8 mouse cellular contexts compared by ENCODE assay signal in genomic region chr4:41136454-41136805, GRCm38 (mm10). TPM values are rescaled to one million over a fixed set of nuclear protein-coding genes. Genes with fewer than 3 reads are reported as not detected.
DNase-seq lines count a peak whose midpoint lies in the region; ATAC-seq and TF ChIP-seq lines count a peak whose summit lies in the region.

No protein-coding gene starts in this region.

- no peaks in the 10 kb centered on the region for H3K27me3 ChIP-seq in hindbrain, postnatal 0 days (ENCODE audit: insufficient read depth, low read length)
- no peaks in the 10 kb centered on the region for H3K27me3 ChIP-seq in liver, postnatal 0 days (ENCODE audit: insufficient read depth, low read length)

- peak; percentile 10 to 25 for DNase-seq in frontal cortex, adult 2 months (ENCODE audit: extremely low spot score in 1 of 2, low spot score in 1 of 2)
- DNase-seq in frontal cortex, postnatal 14 days (ENCODE audit: low spot score in 2 of 2): no peak
- no peak for DNase-seq in brain, embryonic 14.5 days (ENCODE audit: low read depth)
- DNase-seq in forelimb bud, embryonic 11.5 days (ENCODE audit: low read depth, low spot score): peak; percentile 30
- DNase-seq in hindbrain, postnatal 0 days (ENCODE audit: low spot score): no peak
- peak; percentile 63 for DNase-seq in liver, postnatal 0 days
- DNase-seq in ovary, postnatal 36 days (ENCODE audit: low spot score): peak; percentile 62
- DNase-seq in urinary bladder, postnatal 10 days (ENCODE audit: low spot score): no peak

- H3K9me3 ChIP-seq in hindbrain, postnatal 0 days (ENCODE audit: low read length): no peaks in the 10 kb centered on the region
- no peaks in the 10 kb centered on the region for H3K9me3 ChIP-seq in liver, postnatal 0 days (ENCODE audit: low read length)

- peak overlapping the region; percentile 86 for H3K4me2 ChIP-seq in hindbrain, postnatal 0 days (ENCODE audit: low read depth, low read length)
- H3K4me2 ChIP-seq in liver, postnatal 0 days (ENCODE audit: low read depth, low read length): peak overlapping the region; percentile 71

- H3K9ac ChIP-seq in hindbrain, postnatal 0 days (replicated peaks; ENCODE audit: low read length): peak overlapping the region; percentile 99
- peak overlapping the region; percentile 99 for H3K9ac ChIP-seq in liver, postnatal 0 days (replicated peaks)

- no peaks in the 10 kb centered on the region for H3K4me1 ChIP-seq in hindbrain, postnatal 0 days (ENCODE audit: insufficient read depth, low read length)
- peaks cover 38% of the 10 kb centered on the region for H3K4me1 ChIP-seq in liver, postnatal 0 days (ENCODE audit: insufficient read depth)

- peak overlapping the region; percentile 99 for H3K4me3 ChIP-seq in hindbrain, postnatal 0 days (ENCODE audit: low read length)
- peak overlapping the region; percentile 92 for H3K4me3 ChIP-seq in liver, postnatal 0 days (ENCODE audit: low read depth, low read length)

- peak; percentile 33 for ATAC-seq in hindbrain, postnatal 0 days
- peak; percentile 52 for ATAC-seq in liver, postnatal 0 days

- peaks cover 7% of the 10 kb centered on the region; the same call in 1 of the 2 replicates for H3K36me3 ChIP-seq in hindbrain, postnatal 0 days (ENCODE audit: insufficient read depth, low read length)
- H3K36me3 ChIP-seq in liver, postnatal 0 days (replicated peaks; ENCODE audit: insufficient read depth, low read length): peaks cover 24% of the 10 kb centered on the region

- no peak for TF ChIP-seq CTCF in brain, embryonic 14.5 days (IDR thresholded peaks at IDR 0.05; ENCODE audit: borderline replicate concordance, extremely low read depth, insufficient read depth, insufficient read length)
- no peak for TF ChIP-seq CTCF in hindbrain, postnatal 0 days (IDR thresholded peaks at IDR 0.05; ENCODE audit: low read depth)
- TF ChIP-seq CTCF in liver, postnatal 0 days (IDR thresholded peaks at IDR 0.05; ENCODE audit: low read depth): no peak

- WGBS in hindbrain, postnatal 0 days: 1% methylated on average over 4 of the region's 4 CpGs
- WGBS in liver, postnatal 0 days (ENCODE audit: insufficient replicate concordance): 0% methylated on average over 4 of the region's 4 CpGs

- H3K27ac ChIP-seq in hindbrain, postnatal 0 days: peak overlapping the region; percentile 98
- peak overlapping the region; percentile 99 for H3K27ac ChIP-seq in liver, postnatal 0 days (ENCODE audit: low read depth)

- TF ChIP-seq EP300 in liver, postnatal 0 days (IDR thresholded peaks at IDR 0.05; ENCODE audit: low read depth): no peak

- TF ChIP-seq POLR2A in brain, embryonic 14.5 days (IDR thresholded peaks at IDR 0.05; ENCODE audit: borderline replicate concordance, extremely low read depth, insufficient read depth, insufficient read length, poor library complexity, severe bottlenecking): peak; percentile 18; the same call in 1 of the 2 replicates

RNA-seq across cellular contexts. Expression of gene Ube2r2, which starts 0.9 kb away (rescaled TPM):
- 167 and 168 TPM in 2 replicates for polyA plus RNA-seq in frontal cortex, adult 2 months (2012; rRNA removed)
- polyA plus RNA-seq in brain, embryonic 14.5 days (2012; rRNA removed): 139 and 175 TPM in 2 replicates
- total RNA-seq in hindbrain, postnatal 0 days (2014; rRNA removed): 27.2 and 30.2 TPM in 2 replicates
- polyA plus RNA-seq in hindbrain, postnatal 0 days (2015; fragmentation: Nextera tagmentation; extraction: Ambion mirVana): 47.5 and 47.9 TPM in 2 replicates
- polyA plus RNA-seq in liver, postnatal 0 days (2015; fragmentation: Nextera tagmentation; extraction: Ambion mirVana): 39.4 and 43.9 TPM in 2 replicates

RNA-seq across cellular contexts. Expression of gene Nol6, which starts 12.2 kb away (rescaled TPM):
- polyA plus RNA-seq in frontal cortex, adult 2 months (2012; rRNA removed): 64.1 and 67.0 TPM in 2 replicates
- 51.5 and 57.4 TPM in 2 replicates for polyA plus RNA-seq in brain, embryonic 14.5 days (2012; rRNA removed)
- 67.2 and 70.2 TPM in 2 replicates for total RNA-seq in hindbrain, postnatal 0 days (2014; rRNA removed)
- polyA plus RNA-seq in hindbrain, postnatal 0 days (2015; fragmentation: Nextera tagmentation; extraction: Ambion mirVana): 28.4 and 32.4 TPM in 2 replicates
- 4.3 and 4.7 TPM in 2 replicates for polyA plus RNA-seq in liver, postnatal 0 days (2015; fragmentation: Nextera tagmentation; extraction: Ambion mirVana)

RNA-seq across cellular contexts. Expression of gene Aqp3, which starts 38.4 kb away (rescaled TPM):
- polyA plus RNA-seq in frontal cortex, adult 2 months (2012; rRNA removed): 0.26 and 1.1 TPM in 2 replicates
- polyA plus RNA-seq in brain, embryonic 14.5 days (2012; rRNA removed): 1.4 and 4.3 TPM in 2 replicates
- 0.16 and 0.65 TPM in 2 replicates for total RNA-seq in hindbrain, postnatal 0 days (2014; rRNA removed)
- polyA plus RNA-seq in hindbrain, postnatal 0 days (2015; fragmentation: Nextera tagmentation; extraction: Ambion mirVana): 0.19 and 0.29 TPM in 2 replicates
- 7.3 and 10.7 TPM in 2 replicates for polyA plus RNA-seq in liver, postnatal 0 days (2015; fragmentation: Nextera tagmentation; extraction: Ambion mirVana)

Comparison
In these comparisons a context has a peak if more than half of its experiments do, and no peak if none do; other contexts are left out.
1. DNase-seq: peak in frontal cortex, adult 2 months (2 of 2), forelimb bud, embryonic 11.5 days (single experiment), liver, postnatal 0 days (single experiment) and ovary, postnatal 36 days (single experiment); none in frontal cortex, postnatal 14 days (0 of 2), brain, embryonic 14.5 days (single experiment), hindbrain, postnatal 0 days (single experiment) and urinary bladder, postnatal 10 days (single experiment).